Mouse (Mus musculus) midbrain, embryonic 10.5 days (tissue): Measurements from ENCODE around the gene Cacna1f. TPM values are rescaled to one million over a fixed set of nuclear protein-coding genes. Genes with fewer than 3 reads are reported as not detected.

Source experiments
- DNase-seq: peaks from one replicate; pipeline ENCODE4 v3.0.0-alpha.2; 2017; ENCODE audit warnings: low spot score
- H3K27ac ChIP-seq: fragments of 300-500 bp; sonication (generic); replicated peaks from 2 replicates; pipeline ENCODE4 v1.5.1; 2016; ENCODE audit warnings: mild to moderate bottlenecking
- H3K27me3 ChIP-seq: fragments of 300-500 bp; sonication (generic); 2 replicates; pipeline ENCODE4 v1.6.1; 2016; ENCODE audit warnings: low read depth, mild to moderate bottlenecking; ENCODE audit not compliant: poor library complexity, severe bottlenecking
- H3K36me3 ChIP-seq: fragments of 300-500 bp; sonication (generic); 2 replicates; pipeline ENCODE4 v1.6.1; 2016; ENCODE audit warnings: mild to moderate bottlenecking, moderate library complexity
- H3K4me1 ChIP-seq: fragments of 300-500 bp; sonication (generic); 2 replicates; pipeline ENCODE4 v1.6.1; 2016
- H3K4me3 ChIP-seq: fragments of 300-500 bp; sonication (generic); 2 replicates; pipeline ENCODE4 v1.5.1; 2016; ENCODE audit warnings: mild to moderate bottlenecking, moderate library complexity
- H3K9me3 ChIP-seq: fragments of 300-500 bp; sonication (generic); replicated peaks from 2 replicates; pipeline ENCODE4 v1.6.1; 2016; ENCODE audit warnings: mild to moderate bottlenecking
- WGBS: fragments of 180-500 bp; shearing (Covaris S2); methylation state at CpG from one replicate; pipeline ENCODE4 v1.1.7; 2016; 5-methylcytosine and 5-hydroxymethylcytosine counted together
- polyA plus RNA-seq: library from polyadenylated mRNA; unstranded; fragments of >200 nt; fragmentation: Nextera tagmentation; extraction: Ambion mirVana; gene quantifications from 2 replicates; pipeline ENCODE4 v1.2.1, GENCODE M21; 2016

The Cacna1f gene
- not detected in 2 replicates for polyA plus RNA-seq

GRCm38 (mm10) chrX:7606783-7607182 lies at the start of gene Cacna1f:
Cacna1f (plus strand) TSS chrX:7607083.
- H3K4me3 ChIP-seq = no peak within 1 kb of the TSS
- 80% methylated on average over 6 of the region's 6 CpGs for whole genome bisulfite sequencing
- H3K9me3 ChIP-seq = no peaks in the 10 kb centered on the region
- no peak within 1 kb of the TSS for H3K27ac ChIP-seq
- H3K36me3 ChIP-seq = 0 out of 2 replicates have a peak, but pooled peaks cover 6% of the 10 kb centered on the region
- no peak for DNase-seq
- H3K27me3 ChIP-seq = peaks cover 28% of the 10 kb centered on the region
- H3K4me1 ChIP-seq = peaks cover 14% of the 10 kb centered on the region

GRCm38 (mm10) chrX:7563076-7563475 lies 43.8 kb upstream of the Cacna1f start:
- no peaks in the 10 kb centered on the region for H3K27me3 ChIP-seq
- no peaks in the 10 kb centered on the region for H3K4me1 ChIP-seq
- no peak overlapping the region for H3K27ac ChIP-seq
- DNase-seq = no peak
- 0 out of 2 replicates have a peak, but pooled peaks cover 8% of the 10 kb centered on the region for H3K36me3 ChIP-seq
- H3K9me3 ChIP-seq = no peaks in the 10 kb centered on the region
- no peak overlapping the region for H3K4me3 ChIP-seq
- 33% methylated on average over 2 of the region's 2 CpGs for WGBS

- WGBS = 91% methylated on average over 6 of the region's 6 CpGs
- Histone ChIP-seq H3K27me3 (no peaks in the 10 kb centered on the region), H3K27ac (no peak overlapping the region), H3K4me1 (0 out of 2 replicates have a peak, but pooled peaks cover 3% of the 10 kb centered on the region), H3K9me3 (no peaks in the 10 kb centered on the region), H3K36me3 (no peaks in the 10 kb centered on the region), H3K4me3 (no peak overlapping the region)
- DNase-seq = no peak
Measured at GRCm38 (mm10) chrX:7566352-7566751, 40.5 kb upstream of the Cacna1f start.

GRCm38 (mm10) chrX:7567491-7567890 lies 39.4 kb upstream of the Cacna1f start:
- Histone ChIP-seq H3K4me1 (peaks cover 6% of the 10 kb centered on the region), H3K9me3 (no peaks in the 10 kb centered on the region), H3K36me3 (no peaks in the 10 kb centered on the region), H3K4me3 (no peak overlapping the region), H3K27me3 (no peaks in the 10 kb centered on the region), H3K27ac (no peak overlapping the region)
- WGBS = 73% methylated on average over 9 of the region's 9 CpGs
- no peak for DNase-seq

- H3K9me3 ChIP-seq = peaks cover 17% of the 10 kb centered on the region
- no peak overlapping the region for H3K27ac ChIP-seq
- H3K27me3 ChIP-seq = no peaks in the 10 kb centered on the region
- 67% methylated on average over 7 of the region's 7 CpGs for WGBS
- no peak for DNase-seq
- peaks cover 22% of the 10 kb centered on the region for H3K4me1 ChIP-seq
- no peak overlapping the region for H3K4me3 ChIP-seq
- no peaks in the 10 kb centered on the region for H3K36me3 ChIP-seq
Measured at GRCm38 (mm10) chrX:7570481-7571175, 36.3 kb upstream of the Cacna1f start.

GRCm38 (mm10) chrX:7571565-7572136 lies 35.2 kb upstream of the Cacna1f start:
- peaks cover 17% of the 10 kb centered on the region for H3K9me3 ChIP-seq
- H3K27me3 ChIP-seq = no peaks in the 10 kb centered on the region
- DNase-seq = no peak
- H3K36me3 ChIP-seq = no peaks in the 10 kb centered on the region
- no peak overlapping the region for H3K27ac ChIP-seq
- WGBS = 94% methylated on average over 9 of the region's 9 CpGs
- H3K4me3 ChIP-seq = no peak overlapping the region
- H3K4me1 ChIP-seq = peaks cover 22% of the 10 kb centered on the region

GRCm38 (mm10) chrX:7572466-7572865 lies 34.4 kb upstream of the Cacna1f start:
- Histone ChIP-seq H3K27me3 (no peaks in the 10 kb centered on the region), H3K4me1 (peaks cover 22% of the 10 kb centered on the region), H3K27ac (no peak overlapping the region), H3K36me3 (no peaks in the 10 kb centered on the region), H3K9me3 (peaks cover 17% of the 10 kb centered on the region), H3K4me3 (peak overlapping the region; percentile 65; the same call in 1 of the 2 replicates)
- 90% methylated on average over 10 of the region's 10 CpGs for WGBS
- DNase-seq = no peak

- H3K27me3 ChIP-seq = no peaks in the 10 kb centered on the region
Measured at GRCm38 (mm10) chrX:7573176-7574086, 33.5 kb upstream of the Cacna1f start, which contains the start of gene Foxp3. Foxp3 (plus strand) TSS chrX:7573644.

GRCm38 (mm10) chrX:7574087-7574884 lies 32.6 kb upstream of the Cacna1f start, which contains the start of gene Ppp1r3f:
Ppp1r3f (minus strand) TSS chrX:7574283.
- no peaks in the 10 kb centered on the region for H3K36me3 ChIP-seq
- H3K9me3 ChIP-seq = peaks cover 17% of the 10 kb centered on the region
- DNase-seq = peak; percentile 90
- peak within 1 kb of the TSS; percentile 95 for H3K27ac ChIP-seq
- no peaks in the 10 kb centered on the region for H3K27me3 ChIP-seq
- 35% methylated on average over 65 of the region's 65 CpGs for WGBS
- H3K4me1 ChIP-seq = peaks cover 22% of the 10 kb centered on the region
- peak within 1 kb of the TSS; percentile 65 for H3K4me3 ChIP-seq

More at GRCm38 (mm10) chrX:7573176-7574086, 33.5 kb upstream of the Cacna1f start, which contains the start of gene Foxp3:
- peak within 1 kb of the TSS; percentile 65 for H3K4me3 ChIP-seq
- peak; percentile 67 for DNase-seq
- H3K4me1 ChIP-seq = peaks cover 22% of the 10 kb centered on the region
- no peaks in the 10 kb centered on the region for H3K36me3 ChIP-seq
- peak within 1 kb of the TSS; percentile 95 for H3K27ac ChIP-seq
- peaks cover 17% of the 10 kb centered on the region for H3K9me3 ChIP-seq
- 35% methylated on average over 69 of the region's 72 CpGs for WGBS

- Histone ChIP-seq H3K27me3 (no peaks in the 10 kb centered on the region), H3K4me1 (peaks cover 22% of the 10 kb centered on the region), H3K27ac (peak overlapping the region; percentile 95), H3K36me3 (no peaks in the 10 kb centered on the region), H3K9me3 (peaks cover 17% of the 10 kb centered on the region), H3K4me3 (peak overlapping the region; percentile 65)
- 34% methylated on average over 6 of the region's 6 CpGs for WGBS
- no peak for DNase-seq
Measured at GRCm38 (mm10) chrX:7574885-7575231, 32.0 kb upstream of the Cacna1f start.

GRCm38 (mm10) chrX:7581151-7581550 lies 25.7 kb upstream of the Cacna1f start:
- no peaks in the 10 kb centered on the region for H3K4me1 ChIP-seq
- no peaks in the 10 kb centered on the region for H3K36me3 ChIP-seq
- H3K27ac ChIP-seq = no peak overlapping the region
- 94% methylated on average over 2 of the region's 2 CpGs for WGBS
- H3K4me3 ChIP-seq = no peak overlapping the region
- DNase-seq = no peak
- H3K9me3 ChIP-seq = no peaks in the 10 kb centered on the region
- no peaks in the 10 kb centered on the region for H3K27me3 ChIP-seq

GRCm38 (mm10) chrX:7583881-7584280 lies 23.0 kb upstream of the Cacna1f start:
- 94% methylated on average over 11 of the region's 11 CpGs for WGBS
- Histone ChIP-seq H3K36me3 (peaks cover 10% of the 10 kb centered on the region), H3K27me3 (no peaks in the 10 kb centered on the region), H3K4me3 (no peak overlapping the region), H3K4me1 (no peaks in the 10 kb centered on the region), H3K27ac (no peak overlapping the region), H3K9me3 (peaks cover 4% of the 10 kb centered on the region; the same call in 1 of the 2 replicates)
- DNase-seq = no peak
